Mouse (Mus musculus) myocyte (in vitro differentiated cells): ENCODE measurements around the gene Atp6v1g3.

Experiments
- CEBPB ChIP-seq: IDR thresholded peaks from 2 replicates; pipeline ENCODE4 v1.6.1; 2011; ENCODE audit warnings: mild to moderate bottlenecking, moderate library complexity; ENCODE audit not compliant: poor library complexity, insufficient read depth, severe bottlenecking
- E2F4 ChIP-seq: IDR thresholded peaks from one replicate; pipeline ENCODE4 v1.6.1; 2011; ENCODE audit warnings: mild to moderate bottlenecking, control low read depth, moderate library complexity; ENCODE audit not compliant: insufficient read depth
- MAX ChIP-seq: IDR thresholded peaks from one replicate; pipeline ENCODE4 v1.6.1; 2011; ENCODE audit warnings: low read depth, mild to moderate bottlenecking, control low read depth
- MYOD1 ChIP-seq, 3 experiments: IDR thresholded peaks; one replicate each; pipeline ENCODE4 v1.6.1; 2011; ENCODE audit warnings: control low read depth in 2 of 3, low read depth in 2 of 3, mild to moderate bottlenecking in 2 of 3, moderate library complexity in 1 of 3; ENCODE audit not compliant: insufficient read length in 2 of 3, control insufficient read depth in 1 of 3
- MYOG ChIP-seq, 3 experiments: IDR thresholded peaks; one replicate each; pipeline ENCODE4 v1.6.1; 2011; ENCODE audit warnings: control low read depth in 2 of 3, low read depth in 2 of 3, mild to moderate bottlenecking in 2 of 3; ENCODE audit not compliant: insufficient read length in 2 of 3, control insufficient read depth in 1 of 3, insufficient read depth in 1 of 3
- POLR2A ChIP-seq: IDR thresholded peaks from one replicate; pipeline ENCODE4 v1.6.1; 2011; ENCODE audit warnings: low read depth, mild to moderate bottlenecking, control low read depth, moderate library complexity; ENCODE audit not compliant: insufficient read length
- POLR2AphosphoS2 ChIP-seq: IDR thresholded peaks from one replicate; pipeline ENCODE4 v1.6.1; 2011; ENCODE audit warnings: low read depth, control low read depth; ENCODE audit not compliant: insufficient read length
- REST ChIP-seq: IDR thresholded peaks from one replicate; pipeline ENCODE4 v1.6.1; 2011; ENCODE audit warnings: mild to moderate bottlenecking, control low read depth, moderate library complexity; ENCODE audit not compliant: insufficient read depth, insufficient read length
- TCF12 ChIP-seq: IDR thresholded peaks from one replicate; pipeline ENCODE4 v1.6.1; 2011; ENCODE audit warnings: mild to moderate bottlenecking, control low read depth; ENCODE audit not compliant: poor library complexity, insufficient read depth, severe bottlenecking
- TCF3 ChIP-seq: IDR thresholded peaks from one replicate; pipeline ENCODE4 v1.6.1; 2011; ENCODE audit warnings: low read depth, control low read depth; ENCODE audit not compliant: insufficient read length
- USF1 ChIP-seq: IDR thresholded peaks from one replicate; pipeline ENCODE4 v1.6.1; 2011; ENCODE audit warnings: low read depth, mild to moderate bottlenecking, control low read depth, moderate library complexity

DNA sequence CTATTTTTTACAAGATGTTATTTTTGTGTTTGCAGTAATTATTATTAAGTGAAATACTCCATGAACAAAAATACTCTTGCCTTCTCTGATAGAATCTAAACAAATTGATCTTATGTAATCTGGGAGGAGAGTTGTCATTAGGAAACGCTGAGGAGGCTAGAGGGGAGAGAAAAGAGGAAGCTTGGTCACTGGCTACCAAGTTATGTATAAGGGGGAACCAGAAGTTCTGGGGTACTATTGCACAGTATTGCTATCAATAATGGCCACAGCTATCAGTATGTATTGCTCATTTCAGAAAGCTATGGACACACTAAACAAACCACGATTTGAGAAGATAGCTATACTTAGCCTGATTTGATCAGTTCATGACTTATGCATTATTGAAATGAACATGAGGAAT is 36.3 kb upstream of the Atp6v1g3 start:
- TF ChIP-seq E2F4 (no peak), POLR2A (no peak), POLR2AphosphoS2 (no peak), MAX (no peak), CEBPB (no peak), TCF3 (no peak), MYOD1 (IDR thresholded peaks at IDR 0.05; ENCODE audit: control insufficient read depth in 1 of 3, insufficient read length in 2 of 3, low read depth in 2 of 3) (no peak), REST (no peak), MYOG (IDR thresholded peaks at IDR 0.05; ENCODE audit: control insufficient read depth in 1 of 3, insufficient read depth in 1 of 3, insufficient read length in 2 of 3, low read depth in 2 of 3) (no peak), USF1 (no peak), TCF12 (no peak)
